Mouse (Mus musculus) cerebellum, postnatal 36 days (tissue): ENCODE data around the gene Khdrbs2.
"Not testable (repeated sequence)": the region's sequence is repeated elsewhere in the genome, so short reads cannot be mapped to it uniquely, and the experiment has no call there.

Experiments
- DNase-seq, 2 experiments: peaks; one replicate each; pipeline ENCODE4 v3.0.0; 2021 to 2022; ENCODE audit warnings: mixed read lengths in 2 of 2

The Khdrbs2 gene

GRCm38 (mm10) chr1:32471502-32472214 lies 299.1 kb downstream of the Khdrbs2 start:
- DNase-seq: no peak

DNA sequence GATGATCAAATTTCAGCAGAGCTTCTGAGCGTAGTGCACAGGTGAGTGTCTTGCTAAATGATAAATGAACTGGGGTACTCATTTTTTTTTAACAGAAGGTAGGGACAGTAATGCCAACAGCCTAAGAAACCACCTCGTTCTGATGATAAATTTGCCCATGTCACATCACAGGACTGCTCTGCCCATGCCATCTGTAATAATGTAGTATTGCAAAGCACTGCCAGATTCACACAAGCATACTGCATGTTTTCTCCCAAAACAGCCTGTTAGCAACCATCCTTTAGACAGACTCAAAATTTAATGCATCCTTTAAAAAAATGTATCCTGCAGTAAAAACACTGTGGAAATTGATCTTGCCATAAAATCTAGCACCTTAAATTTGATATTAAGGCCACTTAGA lies 315.4 kb downstream of the Khdrbs2 start:
- no peak for DNase-seq

GRCm38 (mm10) chr1:32503381-32503780 lies 330.9 kb downstream of the Khdrbs2 start:
- no peak for DNase-seq

- DNase-seq: not testable (repeated sequence)
These were observed 374.7 kb downstream of the Khdrbs2 start, which contains the start of gene Gm5415 for GRCm38 (mm10) chr1:32547194-32547593. TSS of gene Gm5415 (minus strand) at chr1:32547294.

GRCm38 (mm10) chr1:32553459-32553858 lies 380.9 kb downstream of the Khdrbs2 start:
- no peak for DNase-seq

- DNase-seq: peak in 1 of 2 experiments; percentile 4
These were observed 381.4 kb downstream of the Khdrbs2 start for GRCm38 (mm10) chr1:32553925-32554324.

- no peak for DNase-seq
These were observed 396.4 kb downstream of the Khdrbs2 start for GRCm38 (mm10) chr1:32568901-32569300.

DNA sequence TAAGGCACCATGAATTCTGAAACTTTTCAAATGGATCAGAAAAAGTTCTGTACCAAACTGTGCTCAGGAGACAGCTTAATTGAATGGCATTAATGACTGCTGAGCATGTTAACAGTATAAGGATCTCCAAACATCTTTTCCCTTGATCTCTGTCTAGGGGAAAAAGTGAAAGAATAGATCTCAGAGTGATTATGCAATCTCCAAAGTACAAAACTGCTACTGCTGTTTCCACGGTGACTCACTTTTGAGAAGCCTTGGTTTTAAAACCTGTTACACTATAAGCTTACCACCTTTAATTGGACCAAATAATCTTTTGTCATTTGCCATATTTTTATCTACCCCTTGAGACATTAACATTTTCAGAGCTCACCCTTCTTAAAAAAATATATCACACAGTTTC lies 453.5 kb downstream of the Khdrbs2 start:
- DNase-seq: no peak

GRCm38 (mm10) chr1:32632415-32633354 lies 460.2 kb downstream of the Khdrbs2 start:
- no peak for DNase-seq

- no peak for DNase-seq
These were observed 460.9 kb downstream of the Khdrbs2 start for GRCm38 (mm10) chr1:32633404-32633803.

GRCm38 (mm10) chr1:32639118-32639517 lies 466.6 kb downstream of the Khdrbs2 start:
- no peak for DNase-seq

- DNase-seq: no peak
These were observed 477.2 kb downstream of the Khdrbs2 start for GRCm38 (mm10) chr1:32649647-32650209.

DNA sequence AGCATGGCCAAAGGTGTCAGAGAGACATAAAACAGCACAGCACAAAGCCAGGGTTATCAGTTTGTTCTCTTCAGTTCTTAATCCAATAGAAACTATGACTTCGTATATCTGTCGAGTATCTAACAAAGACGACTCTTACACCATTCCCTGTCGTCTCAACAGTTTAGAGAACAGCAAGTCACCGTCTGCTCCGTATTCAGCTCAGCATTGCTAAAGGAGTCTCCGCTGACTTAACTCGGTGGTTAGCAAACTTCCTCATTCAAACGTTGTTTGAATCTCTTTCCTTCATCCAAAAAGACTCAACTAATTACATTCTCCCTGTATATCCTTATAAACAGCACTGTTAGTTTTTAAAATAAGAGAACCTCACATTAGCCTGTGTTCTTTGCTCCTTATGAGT lies 521.3 kb downstream of the Khdrbs2 start:
- DNase-seq: no peak

DNA sequence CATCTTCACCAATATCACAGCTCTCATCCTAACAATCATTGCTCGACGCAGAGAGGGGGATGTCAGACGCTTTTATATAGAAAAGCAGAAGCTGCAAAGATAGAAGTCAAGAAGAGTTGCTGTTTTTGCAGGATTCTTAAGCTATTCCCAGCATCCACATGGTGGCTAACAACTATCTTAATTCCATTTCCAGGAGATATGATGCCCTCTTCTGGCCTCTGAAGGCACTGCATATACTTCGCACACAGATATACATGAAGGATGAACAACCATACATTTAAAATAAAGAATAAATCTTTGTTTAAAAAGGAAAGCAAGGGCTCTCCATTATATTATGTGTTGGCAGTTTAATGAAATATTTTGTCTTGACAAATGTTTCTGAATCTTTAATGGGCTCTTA lies 527.6 kb downstream of the Khdrbs2 start:
- DNase-seq: no peak

GRCm38 (mm10) chr1:32701267-32701666 lies 528.8 kb downstream of the Khdrbs2 start:
- no peak for DNase-seq
